Mouse (Mus musculus): Measurements from ENCODE around the gene Ltb.

Ltb gene

DNA sequence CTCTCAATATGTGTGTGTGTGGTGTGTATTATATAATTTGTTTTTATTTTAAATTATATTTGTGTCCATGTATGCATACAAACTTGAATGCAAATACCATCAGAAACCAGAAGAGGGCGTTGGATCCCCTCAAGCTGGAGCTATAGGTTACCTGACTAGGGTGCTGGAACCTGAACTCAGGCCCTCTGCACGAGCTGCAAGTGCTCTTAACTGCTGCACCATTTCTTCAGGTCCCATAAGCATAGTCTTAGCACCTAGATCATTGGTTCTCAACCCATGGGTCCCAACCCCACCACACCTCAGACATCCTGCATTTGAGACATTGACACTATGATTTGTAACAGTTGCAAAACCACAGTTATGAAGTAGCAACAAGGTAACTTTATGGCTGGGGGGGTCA is 2.5 kb upstream of the Ltb start:
- DNase-seq (ENCODE audit: low read depth in 2 of 2, low spot score in 2 of 2), result no peak

DNA sequence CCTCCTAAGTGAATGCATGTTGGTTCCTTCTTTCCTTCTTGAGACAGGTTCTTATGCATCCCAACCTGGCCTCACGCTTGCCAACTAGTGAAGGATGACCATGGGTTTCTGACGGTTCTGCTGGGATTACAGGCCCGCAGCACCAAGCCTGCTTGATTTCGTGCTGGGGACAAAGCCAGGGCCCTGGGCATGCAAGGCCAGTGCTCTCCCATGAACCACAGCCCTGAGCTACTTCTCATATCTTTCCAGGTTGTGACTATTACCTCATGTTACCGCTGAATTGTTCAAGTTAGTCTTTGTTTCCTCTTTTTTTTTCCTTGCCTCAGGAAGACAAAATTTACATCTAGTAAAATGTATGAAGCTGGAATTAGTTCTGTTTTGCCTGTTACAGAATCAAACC is 1.3 kb upstream of the Ltb start:
- no peak for DNase-seq (ENCODE audit: low read depth in 2 of 2, low spot score in 2 of 2)

DNA sequence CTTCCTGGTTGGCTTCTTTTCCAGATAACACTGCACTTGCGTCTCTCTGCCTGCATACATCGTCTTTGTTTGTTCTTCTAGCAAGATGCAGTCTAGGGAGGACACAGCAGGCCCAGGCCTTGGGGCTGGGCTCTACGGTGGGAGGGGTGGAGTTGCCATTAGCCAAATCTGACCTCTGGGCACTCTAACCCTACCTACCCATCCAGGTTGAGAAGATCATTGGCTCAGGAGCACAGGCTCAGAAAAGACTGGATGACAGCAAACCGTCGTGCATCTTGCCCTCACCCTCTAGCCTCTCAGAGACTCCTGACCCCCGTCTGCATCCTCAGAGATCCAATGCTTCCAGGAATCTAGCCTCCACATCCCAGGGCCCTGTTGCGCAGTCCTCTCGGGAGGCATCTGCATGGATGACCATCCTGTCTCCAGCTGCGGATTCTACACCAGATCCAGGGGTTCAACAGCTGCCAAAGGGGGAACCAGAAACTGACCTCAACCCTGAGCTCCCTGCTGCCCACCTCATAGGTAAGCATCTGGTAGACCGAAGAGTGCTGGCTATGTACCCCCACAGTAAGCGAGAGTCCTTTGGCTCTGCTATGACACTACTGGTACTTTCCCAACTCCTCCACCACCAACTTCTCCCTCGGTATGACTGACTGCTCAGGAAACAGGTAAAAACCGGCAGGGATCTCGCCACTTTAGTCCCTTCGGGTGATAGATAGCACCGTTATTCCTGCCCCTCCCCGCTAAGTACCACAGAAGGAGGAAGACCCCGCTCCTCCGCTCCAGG is 798 bp downstream of the Ltb start:
- no peak for DNase-seq (ENCODE audit: low read depth in 2 of 2, low spot score in 2 of 2)

DNA sequence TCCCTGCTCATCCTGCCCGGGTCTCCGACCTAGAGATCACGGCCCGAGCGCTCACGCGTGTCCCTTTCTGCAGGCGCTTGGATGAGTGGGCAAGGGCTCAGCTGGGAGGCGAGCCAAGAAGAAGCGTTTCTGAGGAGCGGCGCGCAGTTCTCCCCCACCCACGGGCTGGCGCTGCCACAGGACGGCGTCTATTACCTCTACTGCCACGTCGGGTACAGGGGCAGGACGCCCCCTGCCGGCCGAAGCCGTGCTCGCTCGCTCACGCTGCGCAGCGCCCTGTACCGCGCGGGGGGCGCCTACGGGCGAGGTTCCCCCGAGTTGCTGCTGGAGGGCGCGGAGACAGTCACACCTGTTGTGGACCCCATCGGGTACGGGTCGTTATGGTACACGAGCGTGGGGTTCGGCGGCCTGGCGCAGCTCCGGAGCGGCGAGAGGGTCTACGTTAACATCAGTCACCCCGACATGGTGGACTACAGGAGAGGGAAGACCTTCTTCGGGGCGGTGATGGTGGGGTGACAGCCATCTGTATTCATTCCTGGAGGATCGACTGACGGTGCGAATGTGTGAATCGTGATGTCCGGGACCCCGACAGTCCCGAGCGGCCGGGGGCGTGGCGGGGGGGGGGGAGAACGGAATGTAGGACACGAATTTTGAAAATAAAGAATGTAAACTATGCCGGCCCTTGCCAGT is 1.5 kb downstream of the Ltb start:
- DNase-seq (ENCODE audit: low read depth in 2 of 2, low spot score in 2 of 2), result peak; percentile 92 to 93

DNA sequence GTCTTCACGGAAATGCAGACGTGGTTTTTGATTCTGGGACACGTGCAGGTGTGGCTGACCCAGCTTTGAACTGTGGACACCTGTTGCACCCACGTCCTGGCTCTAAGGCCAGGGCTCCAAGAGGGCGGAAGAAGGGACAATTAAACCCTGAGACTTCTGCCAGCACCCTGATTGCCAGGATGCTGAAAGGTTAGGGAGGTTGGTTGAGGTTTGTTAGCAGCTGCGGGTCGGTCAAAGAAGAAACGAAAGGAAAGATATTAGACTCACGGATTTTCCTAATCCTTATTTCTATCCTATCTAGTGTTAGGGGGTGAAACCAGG is 2.0 kb downstream of the Ltb start:
- no peak for DNase-seq (ENCODE audit: low read depth in 2 of 2, low spot score in 2 of 2)

DNA sequence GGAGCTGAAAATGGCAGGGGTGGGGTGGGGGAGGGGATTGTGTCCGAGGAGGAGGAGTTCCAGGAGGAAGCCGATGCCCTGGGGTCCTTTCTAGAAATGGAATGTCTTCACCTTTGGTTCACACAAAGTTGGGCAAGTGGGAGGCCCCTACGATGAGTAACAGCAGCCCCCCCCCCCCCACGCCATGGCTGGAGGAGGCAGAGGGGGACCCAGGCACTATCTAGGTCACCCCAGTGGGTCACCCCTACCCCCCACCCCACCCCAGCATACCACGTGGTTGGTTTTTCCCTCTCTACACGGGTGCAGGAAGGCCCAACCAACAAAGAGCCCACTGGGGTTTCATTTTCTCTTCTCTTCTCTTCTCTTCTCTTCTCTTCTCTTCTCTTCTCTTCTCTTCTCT is 2.9 kb downstream of the Ltb start:
- DNase-seq (ENCODE audit: low read depth in 2 of 2, low spot score in 2 of 2), result no peak

DNA sequence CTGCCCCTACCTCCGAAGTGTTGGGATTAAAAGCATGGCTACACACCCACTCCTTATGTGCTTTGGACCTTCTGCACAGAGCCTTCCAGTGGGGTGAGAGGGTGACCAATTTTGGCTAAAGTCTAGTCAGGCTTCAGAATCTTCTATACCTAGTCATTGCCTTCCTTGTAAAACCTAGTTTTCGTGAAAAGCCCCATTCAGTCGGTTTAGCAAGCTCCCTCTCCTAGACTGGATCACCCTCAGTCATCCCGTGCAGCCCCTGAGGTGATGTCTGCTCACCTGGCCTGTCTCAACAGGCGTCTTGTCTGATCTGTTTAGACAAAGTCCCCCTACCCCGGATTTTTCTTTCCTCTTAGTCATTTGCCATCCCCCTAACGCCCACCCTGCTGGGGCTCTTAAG is 3.8 kb downstream of the Ltb start:
- DNase-seq (ENCODE audit: low read depth in 2 of 2, low spot score in 2 of 2), result no peak

DNA sequence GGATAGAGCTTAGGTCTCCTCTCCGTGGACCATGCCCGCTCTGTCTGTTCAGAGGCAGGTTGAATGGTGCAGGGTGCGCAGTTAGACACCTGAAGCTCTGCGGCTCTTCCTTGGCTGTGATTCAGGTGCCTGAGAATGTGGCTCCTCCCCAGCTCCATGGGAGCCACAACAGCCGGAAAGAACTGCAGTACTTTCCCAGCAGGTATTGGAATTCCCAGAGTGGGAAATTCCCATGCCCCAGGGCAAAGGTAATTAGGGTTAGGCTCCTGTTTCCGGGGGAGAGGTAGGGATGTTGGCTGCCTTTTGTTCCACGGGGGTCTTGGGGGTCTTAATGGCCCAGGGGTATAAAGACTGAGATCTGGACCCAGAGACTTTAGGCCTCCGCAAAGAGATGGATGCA is 4.7 kb downstream of the Ltb start:
- no peak for DNase-seq (ENCODE audit: low read depth in 2 of 2, low spot score in 2 of 2)

DNA sequence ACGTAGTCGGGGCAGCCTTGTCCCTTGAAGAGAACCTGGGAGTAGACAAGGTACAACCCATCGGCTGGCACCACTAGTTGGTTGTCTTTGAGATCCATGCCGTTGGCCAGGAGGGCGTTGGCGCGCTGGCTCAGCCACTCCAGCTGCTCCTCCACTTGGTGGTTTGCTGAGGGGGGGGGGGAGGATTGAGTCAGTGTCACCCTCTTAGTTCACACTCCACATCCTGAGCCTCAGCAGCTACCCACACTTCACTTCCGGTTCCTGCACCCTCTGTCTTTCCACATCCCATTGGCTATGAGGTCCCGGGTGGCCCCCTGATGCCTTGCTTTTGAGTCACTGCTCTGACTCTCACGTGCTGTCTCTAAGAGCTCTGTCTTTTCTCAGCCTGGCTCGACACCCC is 6.2 kb downstream of the Ltb start:
- peak; percentile 84 to 86 for DNase-seq (ENCODE audit: low read depth in 2 of 2, low spot score in 2 of 2)

DNA sequence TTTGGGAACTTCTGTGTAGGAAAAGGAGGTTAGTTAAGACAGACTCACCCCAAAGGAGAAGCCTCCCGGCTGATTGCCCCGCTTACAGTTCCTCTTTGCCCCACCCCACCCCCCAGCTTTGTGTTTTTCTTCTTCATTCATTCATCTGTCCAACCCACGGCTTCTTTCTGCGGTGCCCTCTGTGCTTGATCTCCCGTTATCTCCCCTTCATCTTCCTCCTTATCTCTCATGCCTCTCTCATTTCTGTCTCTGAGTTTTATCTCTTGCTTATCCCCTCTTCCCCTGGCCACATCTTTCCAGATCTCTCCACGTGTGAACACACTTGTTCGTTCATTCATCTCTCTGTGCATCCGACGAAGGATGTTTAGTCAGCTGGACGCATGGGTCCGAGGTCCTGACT is 6.9 kb downstream of the Ltb start:
- no peak for DNase-seq (ENCODE audit: low read depth in 2 of 2, low spot score in 2 of 2)

DNA sequence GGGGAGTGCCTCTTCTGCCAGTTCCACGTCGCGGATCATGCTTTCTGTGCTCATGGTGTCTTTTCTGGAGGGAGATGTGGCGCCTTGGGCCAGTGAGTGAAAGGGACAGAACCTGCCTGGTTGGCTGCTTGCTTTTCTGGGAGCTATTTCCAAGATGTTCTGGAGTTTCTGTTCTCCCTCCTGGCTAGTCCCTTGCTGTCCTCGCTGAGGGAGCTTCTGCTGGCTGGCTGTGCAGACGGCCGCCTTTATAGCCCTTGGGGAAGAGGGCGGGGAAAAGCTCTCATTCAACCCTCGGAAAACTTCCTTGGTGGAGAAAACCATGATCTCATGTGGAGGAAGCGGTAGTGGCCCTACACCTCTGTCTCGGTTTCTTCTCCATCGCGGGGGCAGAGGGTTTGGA is 7.5 kb downstream of the Ltb start, which contains the start of gene Tnf:
Tnf (minus strand) TSS at position 221 of the 400 bp plus-strand sequence.
- DNase-seq (ENCODE audit: low read depth in 2 of 2, low spot score in 2 of 2), result peak; percentile 55 to 63

DNA sequence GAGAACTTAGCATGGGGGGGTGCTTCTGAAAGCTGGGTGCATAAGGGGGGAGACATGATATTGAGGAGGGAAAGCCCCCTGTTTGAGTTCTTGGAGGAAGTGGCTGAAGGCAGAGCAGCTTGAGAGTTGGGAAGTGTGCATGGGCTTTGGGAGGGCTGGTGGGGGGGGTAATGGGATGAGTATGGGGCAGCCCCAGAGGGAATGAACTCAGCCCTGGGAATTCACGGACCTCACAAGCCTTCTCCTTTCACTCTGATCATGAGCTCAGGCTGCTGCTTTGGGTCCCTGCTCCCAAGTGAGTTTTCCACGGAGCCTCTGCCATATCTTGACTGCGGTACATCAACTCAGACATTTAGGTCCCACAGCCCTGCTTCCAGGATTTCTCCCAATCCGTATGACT is 8.2 kb downstream of the Ltb start:
- no peak for DNase-seq (ENCODE audit: low read depth in 2 of 2, low spot score in 2 of 2)

DNA sequence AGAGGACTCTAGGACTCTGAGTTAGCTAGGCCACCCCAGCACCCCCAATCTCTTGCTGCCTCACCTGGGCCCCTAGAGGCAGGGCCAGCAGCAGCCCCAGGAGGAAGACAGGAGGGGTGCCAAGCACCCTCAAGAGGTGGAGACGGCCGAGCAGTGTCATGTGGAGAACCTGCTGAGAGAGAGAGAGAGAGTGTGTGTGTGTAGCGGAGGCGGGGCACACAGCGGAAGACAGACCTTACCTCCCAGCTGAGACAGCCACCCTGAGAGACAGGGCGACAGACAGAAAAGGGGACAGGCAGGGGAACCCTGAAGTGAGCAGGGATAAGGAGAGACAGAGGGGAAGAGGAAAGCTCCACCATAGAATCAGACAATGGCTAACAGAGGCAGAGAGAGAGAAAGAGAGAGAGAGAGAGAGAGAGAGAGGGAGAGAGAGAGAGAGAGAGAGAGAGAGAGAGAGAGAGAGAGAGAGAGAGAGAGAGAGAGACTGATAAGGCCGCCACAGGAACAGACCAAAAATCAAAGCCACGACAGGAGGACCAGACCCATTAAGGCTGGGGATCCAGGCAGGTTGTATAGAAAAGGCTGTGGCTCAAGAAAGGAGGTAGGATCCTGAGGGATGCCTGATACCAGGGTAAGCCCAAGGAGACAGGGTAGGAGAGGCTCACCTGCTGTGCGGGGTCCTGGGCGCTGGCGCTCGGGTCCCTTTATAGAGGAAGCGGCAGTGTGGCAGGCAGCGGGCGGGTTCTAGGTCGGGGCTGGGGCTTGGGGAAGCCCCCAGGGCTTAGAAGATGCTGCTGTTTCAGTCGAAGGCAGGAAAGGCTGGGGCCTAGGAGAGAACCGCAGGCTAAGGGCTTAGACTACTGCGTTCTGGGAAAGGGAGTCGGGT is 10.5 kb downstream of the Ltb start, which contains the start of gene Lta:
Lta (minus strand) TSS at position 858 of the 886 bp plus-strand sequence.
- peak; percentile 70 to 76 for DNase-seq (ENCODE audit: low read depth in 2 of 2, low spot score in 2 of 2)

DNA sequence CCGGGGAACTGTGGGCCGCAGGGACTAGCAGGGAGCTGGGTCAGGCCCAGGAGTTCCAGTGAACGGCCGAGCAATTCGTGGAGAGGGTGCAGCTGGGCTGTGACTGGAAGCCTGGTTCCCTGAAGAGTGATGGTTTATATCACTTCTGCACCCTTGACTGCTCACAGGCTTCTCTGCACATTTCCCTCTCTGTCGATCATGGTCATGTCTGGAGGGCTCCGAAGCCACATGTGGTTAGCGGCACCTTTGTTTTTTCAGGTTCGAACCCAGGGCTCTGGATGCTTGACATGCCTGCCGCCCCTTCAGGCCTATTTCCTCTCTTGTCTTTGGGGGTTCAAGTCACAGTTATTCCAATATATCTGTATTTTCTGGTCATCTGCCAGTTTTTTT is 11.1 kb downstream of the Ltb start:
- no peak for DNase-seq (ENCODE audit: low read depth in 2 of 2, low spot score in 2 of 2)

DNA sequence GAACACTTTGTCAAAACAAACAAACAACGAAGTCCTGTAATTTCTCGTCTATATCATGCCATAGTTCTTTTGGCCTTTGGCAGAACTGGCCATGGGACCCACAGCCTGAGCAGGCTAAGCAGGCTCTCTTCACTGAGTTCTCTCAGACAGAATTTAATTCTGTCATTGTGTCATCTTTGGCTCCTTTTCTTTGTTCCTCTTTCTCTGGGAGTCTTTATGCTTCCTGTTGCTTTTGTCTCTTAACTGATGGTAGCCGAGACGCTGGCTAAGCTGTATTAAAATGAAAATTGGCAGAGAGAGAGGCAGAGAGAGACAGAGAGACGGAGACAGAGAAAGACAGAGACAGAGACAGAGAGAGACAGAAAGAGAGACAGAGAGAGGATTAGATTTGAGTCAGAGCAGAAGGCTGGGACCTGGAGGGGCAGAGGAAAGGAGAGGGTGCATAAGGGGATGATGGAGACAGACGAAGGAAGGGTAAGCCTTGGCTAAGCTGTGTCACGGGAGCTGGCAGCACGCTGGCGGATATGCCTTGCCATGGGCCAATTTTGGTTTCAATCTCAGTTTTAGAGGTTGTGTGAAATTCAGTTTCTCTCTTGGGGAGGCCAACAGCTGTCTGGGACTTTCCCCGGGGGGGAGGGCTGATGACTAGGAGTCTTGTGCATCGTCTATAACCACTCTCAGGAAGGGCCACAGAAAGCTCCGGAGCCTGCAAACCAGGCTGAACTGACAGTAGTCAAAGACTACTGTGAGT is 15.7 kb downstream of the Ltb start:
- DNase-seq (ENCODE audit: low read depth in 2 of 2, low spot score in 2 of 2), result no peak

DNA sequence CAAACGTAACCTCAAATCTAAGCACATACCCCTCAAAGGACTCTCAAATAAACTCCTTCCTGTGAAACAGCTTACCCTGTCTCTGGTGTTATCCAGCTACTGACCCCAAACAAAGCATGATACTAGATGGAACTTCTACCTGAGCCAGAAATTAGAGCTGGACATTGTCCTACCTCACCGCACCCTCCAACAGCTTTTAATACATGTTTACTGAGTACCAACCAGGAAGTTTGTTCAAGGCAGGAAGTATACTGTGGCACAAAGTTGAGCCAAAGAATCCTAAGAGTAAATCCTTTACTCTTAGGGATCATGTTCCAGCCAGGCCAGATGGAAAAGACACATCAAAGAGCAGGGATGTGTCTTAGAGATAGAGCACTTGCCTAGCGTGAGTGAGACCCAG is 16.4 kb downstream of the Ltb start:
- no peak for DNase-seq (ENCODE audit: low read depth in 2 of 2, low spot score in 2 of 2)

DNA sequence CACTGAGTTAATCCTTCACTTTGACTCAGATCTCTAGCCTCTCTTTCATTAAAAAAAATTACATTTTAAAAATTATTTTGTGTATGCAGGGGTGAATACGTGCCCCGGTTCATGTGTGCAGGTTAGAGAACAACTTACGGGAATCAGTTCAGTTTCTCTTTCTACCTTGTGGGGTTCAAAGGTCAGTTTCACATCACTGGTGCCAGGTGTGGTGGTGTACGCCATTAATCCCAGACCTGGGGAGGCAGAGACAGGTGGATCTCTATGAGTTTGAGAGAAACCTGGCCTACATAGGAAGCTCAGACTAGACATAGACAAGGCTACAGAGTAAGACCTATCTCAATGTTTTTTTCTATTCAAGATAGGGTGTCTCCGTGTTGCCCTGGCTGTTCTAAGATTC is 18.8 kb downstream of the Ltb start:
- DNase-seq (ENCODE audit: low read depth in 2 of 2, low spot score in 2 of 2), result no peak

DNA sequence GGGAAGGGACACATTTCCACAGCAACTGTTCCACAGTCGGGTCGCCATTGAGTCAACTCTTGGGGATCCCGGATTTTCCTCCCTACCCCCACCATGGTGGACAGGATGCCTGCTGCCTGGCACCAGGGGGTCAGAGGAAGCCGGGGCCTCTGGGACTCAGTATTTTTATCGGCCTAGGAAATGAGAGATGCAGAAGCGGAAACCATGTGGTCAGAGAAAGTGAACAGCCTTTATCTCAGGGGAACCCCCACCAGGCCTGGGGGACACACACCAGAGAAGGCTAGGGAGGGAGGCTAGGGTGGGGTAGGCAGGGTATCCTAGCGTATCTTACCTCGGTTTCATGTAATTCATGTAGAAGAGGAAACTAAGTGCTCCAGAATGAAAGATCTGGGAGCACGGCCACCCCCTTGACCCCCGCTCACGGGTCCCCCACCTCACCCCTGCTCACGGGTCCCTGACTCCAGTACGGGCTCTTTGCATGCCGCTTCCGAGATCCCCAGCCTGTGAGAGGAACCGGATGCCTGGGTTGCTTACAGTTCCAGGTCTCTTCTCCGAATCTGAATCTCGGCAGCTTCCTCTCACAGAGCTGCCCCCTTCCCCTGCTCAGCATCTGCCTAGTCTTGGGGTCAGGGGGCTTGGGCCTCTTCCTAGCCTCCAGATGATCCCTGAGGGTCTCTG is 24.4 kb downstream of the Ltb start:
- DNase-seq (ENCODE audit: low read depth in 2 of 2, low spot score in 2 of 2), result peak in 1 of 2 experiments; percentile 39

DNA sequence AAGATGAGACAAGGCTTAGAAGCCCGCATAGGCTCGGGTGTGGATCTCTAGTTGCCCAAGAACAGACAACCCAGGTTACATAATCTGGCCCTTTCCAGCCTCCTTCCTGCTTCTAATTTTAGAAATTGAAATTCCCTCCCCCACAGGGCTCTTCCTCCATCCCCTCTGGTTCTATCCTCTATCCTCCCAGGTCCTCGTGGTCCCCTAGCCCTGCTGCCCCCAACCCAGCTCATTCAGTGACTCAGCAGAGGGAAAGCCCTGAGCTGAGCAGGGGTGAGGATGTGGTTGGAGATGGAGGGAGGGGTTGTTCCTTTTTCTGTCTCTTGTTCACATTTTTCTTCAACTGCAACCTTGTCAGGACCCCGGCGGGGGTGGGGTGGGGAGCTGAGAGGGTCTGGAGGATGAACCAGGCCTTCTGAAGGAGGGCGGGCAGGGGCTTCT is 25.4 kb downstream of the Ltb start:
- DNase-seq (ENCODE audit: low read depth in 2 of 2, low spot score in 2 of 2), result peak in 1 of 2 experiments; percentile 26

DNA sequence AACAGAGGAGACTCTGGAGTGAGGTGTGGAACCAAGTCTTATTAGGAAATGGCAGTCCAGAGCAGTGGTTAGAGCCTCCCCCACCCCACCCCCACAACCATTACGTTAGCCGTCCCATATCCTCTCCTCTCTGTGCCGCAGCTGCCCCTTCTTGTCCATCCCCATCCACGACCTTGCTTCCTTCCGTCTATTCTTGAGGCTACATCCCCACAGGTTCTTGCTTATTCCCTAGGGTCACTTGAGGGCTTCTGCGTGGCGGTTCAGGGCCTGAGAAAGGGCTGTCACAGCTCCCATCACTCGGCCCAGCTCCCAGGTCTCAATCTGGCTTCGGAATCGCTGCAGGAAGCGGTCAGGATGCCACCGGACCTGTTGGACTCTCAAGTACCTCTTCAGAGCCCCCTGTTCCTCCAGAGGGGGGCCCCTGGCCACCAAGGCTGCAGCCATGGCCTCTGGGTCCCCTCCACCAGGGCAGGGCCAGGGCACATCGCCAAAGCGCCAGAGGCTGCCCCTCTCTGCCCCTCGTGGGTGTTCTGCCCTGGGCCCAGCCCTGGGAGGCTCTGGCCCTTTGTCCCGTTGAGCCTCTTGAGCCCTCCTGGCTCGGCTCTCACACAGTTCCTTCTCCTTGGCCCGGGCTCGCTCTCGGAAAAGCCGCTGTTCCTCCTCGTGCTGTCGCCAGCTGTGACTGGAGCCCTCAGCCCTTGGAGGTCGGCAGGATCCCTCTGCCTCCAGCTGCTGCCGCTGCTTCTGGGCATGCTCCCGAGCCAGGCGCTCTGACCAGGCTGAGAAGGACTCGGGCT is 26.1 kb downstream of the Ltb start, which contains the start of gene Gm16181:
Gm16181 (plus strand) TSS at position 679 of the 797 bp plus-strand sequence.
- no peak for DNase-seq (ENCODE audit: low read depth in 2 of 2, low spot score in 2 of 2)

Measured in CD8-positive naive resting alpha-beta T cell, adult 2 months (primary cell).